8 mouse cellular contexts compared by ENCODE assay signal in genomic region chr2:35288758-35289635, GRCm38 (mm10). TPM values are rescaled to one million over a fixed set of nuclear protein-coding genes. Genes with fewer than 3 reads are reported as not detected.
DNase-seq lines count a peak whose midpoint lies in the region; ATAC-seq and TF ChIP-seq lines count a peak whose summit lies in the region.

No protein-coding gene starts in this region.

- no peaks in the 10 kb centered on the region for H3K27me3 ChIP-seq in embryonic facial prominence, embryonic 11.5 days (ENCODE audit: control insufficient read depth, insufficient read depth, low read length)

- intact Hi-C loops in heart, postnatal 10 days (cut with DNase I): no loop called here

- H3K9me3 ChIP-seq in embryonic facial prominence, embryonic 11.5 days (replicated peaks; ENCODE audit: control insufficient read depth, low read length): no peaks in the 10 kb centered on the region

- TF ChIP-seq CTCF in lung, adult 2 months (IDR thresholded peaks at IDR 0.05; ENCODE audit: insufficient read depth, low read length): peak; percentile 83
- TF ChIP-seq CTCF in olfactory bulb, adult 2 months (IDR thresholded peaks at IDR 0.05; ENCODE audit: insufficient read depth, low read depth, low read length): peak; percentile 54

- no peak overlapping the region for H3K4me3 ChIP-seq in embryonic facial prominence, embryonic 11.5 days (ENCODE audit: low read depth, low read length)
- H3K4me3 ChIP-seq in lung, adult 2 months (replicated peaks; ENCODE audit: extremely low read depth, low read depth, low read length): no peak overlapping the region
- no peak overlapping the region for H3K4me3 ChIP-seq in olfactory bulb, adult 2 months (ENCODE audit: insufficient read depth, low read depth, low read length)

- TF ChIP-seq POLR2A in lung, adult 2 months (IDR thresholded peaks at IDR 0.05; ENCODE audit: borderline replicate concordance, extremely low read depth, low read depth, low read length): peak; percentile 12; the same call in 1 of the 2 replicates
- TF ChIP-seq POLR2A in olfactory bulb, adult 2 months (IDR thresholded peaks at IDR 0.05; ENCODE audit: insufficient read depth, low read depth, low read length): no peak

- ATAC-seq in embryonic facial prominence, embryonic 11.5 days (replicated peaks; ENCODE audit: insufficient number of reproducible peaks, low FRiP score, low TSS enrichment, low read depth): peak; percentile 21; the same call in 1 of the 2 replicates

- no peak overlapping the region for H3K27ac ChIP-seq in embryonic facial prominence, embryonic 11.5 days (replicated peaks; ENCODE audit: low read depth, low read length)
- H3K27ac ChIP-seq in olfactory bulb, adult 2 months (ENCODE audit: insufficient read depth, low read depth, low read length): no peak overlapping the region

- H3K9ac ChIP-seq in embryonic facial prominence, embryonic 11.5 days (replicated peaks; ENCODE audit: low read length): no peak overlapping the region

- WGBS in embryonic facial prominence, embryonic 11.5 days: 43% methylated on average over 13 of the region's 13 CpGs
- 36% methylated on average over 13 of the region's 13 CpGs for WGBS in lung, adult 2 months
- WGBS in olfactory bulb, adult 2 months: 46% methylated on average over 13 of the region's 13 CpGs

- H3K4me1 ChIP-seq in embryonic facial prominence, embryonic 11.5 days (ENCODE audit: control insufficient read depth, insufficient read depth, low read length): no peaks in the 10 kb centered on the region
- H3K4me1 ChIP-seq in lung, adult 2 months (ENCODE audit: control insufficient read depth, insufficient read depth, low read length): peaks cover 8% of the 10 kb centered on the region
- H3K4me1 ChIP-seq in olfactory bulb, adult 2 months (ENCODE audit: control insufficient read depth, insufficient read depth, low read length): no peaks in the 10 kb centered on the region; the same call in 1 of the 2 replicates

- H3K4me2 ChIP-seq in embryonic facial prominence, embryonic 11.5 days (ENCODE audit: low read depth, low read length): no peak overlapping the region

- H3K36me3 ChIP-seq in embryonic facial prominence, embryonic 11.5 days (replicated peaks; ENCODE audit: control insufficient read depth, insufficient read depth, low read depth, low read length): no peaks in the 10 kb centered on the region

- DNase-seq in CD8-positive naive resting alpha-beta T cell, adult 2 months (ENCODE audit: low read depth in 2 of 2, low spot score in 2 of 2): peak; percentile 61 to 81
- peak; percentile 53 to 69 for DNase-seq in adrenal gland, postnatal 4 days (ENCODE audit: low spot score in 2 of 2)
- DNase-seq in embryonic facial prominence, embryonic 11.5 days (ENCODE audit: low spot score): peak; percentile 84
- peak; percentile 78 to 90 for DNase-seq in heart, postnatal 10 days
- DNase-seq in kidney, postnatal 25 days: peak; percentile 73 to 88
- peak; percentile 85 for DNase-seq in lung, adult 2 months
- DNase-seq in thymus, postnatal 0 days (ENCODE audit: low spot score): peak; percentile 79

RNA-seq across cellular contexts. Expression of gene Gsn, which starts 32.8 kb away (rescaled TPM):
- total RNA-seq in adrenal gland, postnatal 4 days (2021): 100 to 1,000 TPM; 136 to 137 TPM
- polyA plus RNA-seq in embryonic facial prominence, embryonic 11.5 days (2014; fragmentation: Nextera tagmentation; extraction: Ambion mirVana): 50.1 and 51.7 TPM in 2 replicates
- total RNA-seq in heart, postnatal 10 days (2021): 100 to 1,000 TPM; 213 to 249 TPM
- 2,994 and 3,301 TPM in 2 replicates for polyA plus RNA-seq in lung, adult 2 months (2012; rRNA removed)
- not detected in 2 replicates for polyA plus RNA-seq in olfactory bulb, adult 2 months (2012; ENCODE audit: insufficient read depth, insufficient read length, low replicate concordance, missing spikeins)
- polyA plus RNA-seq in thymus, postnatal 0 days (2015; fragmentation: Nextera tagmentation; extraction: Ambion mirVana): 139 TPM in 2 replicates

RNA-seq across cellular contexts. Expression of gene Stom, which starts 47.8 kb away (rescaled TPM):
- 10 to 100 TPM; 42.7 to 43.5 TPM for total RNA-seq in adrenal gland, postnatal 4 days (2021)
- polyA plus RNA-seq in embryonic facial prominence, embryonic 11.5 days (2014; fragmentation: Nextera tagmentation; extraction: Ambion mirVana): 22.7 and 23.1 TPM in 2 replicates
- 10 to 100 TPM; 56.2 to 61.7 TPM for total RNA-seq in heart, postnatal 10 days (2021)
- 45.1 and 69.5 TPM in 2 replicates for polyA plus RNA-seq in lung, adult 2 months (2012; rRNA removed)
- polyA plus RNA-seq in olfactory bulb, adult 2 months (2012; ENCODE audit: insufficient read depth, insufficient read length, low replicate concordance, missing spikeins): not detected in 2 replicates
- 16.5 and 18.9 TPM in 2 replicates for polyA plus RNA-seq in thymus, postnatal 0 days (2015; fragmentation: Nextera tagmentation; extraction: Ambion mirVana)

Comparison
In these comparisons a context has a peak if more than half of its experiments do, and no peak if none do; other contexts are left out.
1. RNA of gene Stom, which starts 47.8 kb away (polyA plus RNA-seq): 45.1 to 69.5 TPM in lung, adult 2 months, 22.7 to 23.1 TPM in embryonic facial prominence, embryonic 11.5 days and 16.5 to 18.9 TPM in thymus, postnatal 0 days; not detected in olfactory bulb, adult 2 months; every median in the first group is over 10 times any median in the second.
2. Peak in every context shown above with its lines, with median percentiles within 50 percentile points of each other: DNase-seq.